Mouse (Mus musculus) cerebellum, adult 11-12 months (tissue): ENCODE results near the gene Nmur1.
A peak's percentile ranks its signal among the peaks of the same experiment; 100 is the strongest.
"Not testable (repeated sequence)": the region's sequence is repeated elsewhere in the genome, so short reads cannot be mapped to it uniquely, and the experiment has no call there.

Experiments used
- DNase-seq: peaks from one replicate; pipeline ENCODE4 v3.0.0; 2022

The Nmur1 gene

DNA sequence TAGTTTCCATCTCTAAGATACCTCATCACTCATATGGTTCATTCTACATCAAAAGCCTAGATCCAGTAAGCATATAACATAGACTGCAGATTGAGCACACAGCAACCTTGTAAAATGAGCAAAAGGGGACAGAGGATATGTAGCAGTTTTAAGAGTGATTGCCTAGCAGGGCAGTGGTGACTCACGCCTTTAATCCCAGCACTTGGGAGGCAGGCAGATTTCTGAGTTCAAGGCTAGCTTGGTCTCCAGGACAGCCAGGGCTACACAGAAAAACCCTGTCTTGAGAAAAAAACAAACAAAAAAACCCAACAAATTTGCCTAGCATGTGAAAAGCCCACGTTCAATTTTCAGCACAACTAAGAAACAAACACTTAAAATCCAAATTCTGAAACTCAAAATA lies 71.8 kb downstream of the Nmur1 start:
- no peak for DNase-seq

DNA sequence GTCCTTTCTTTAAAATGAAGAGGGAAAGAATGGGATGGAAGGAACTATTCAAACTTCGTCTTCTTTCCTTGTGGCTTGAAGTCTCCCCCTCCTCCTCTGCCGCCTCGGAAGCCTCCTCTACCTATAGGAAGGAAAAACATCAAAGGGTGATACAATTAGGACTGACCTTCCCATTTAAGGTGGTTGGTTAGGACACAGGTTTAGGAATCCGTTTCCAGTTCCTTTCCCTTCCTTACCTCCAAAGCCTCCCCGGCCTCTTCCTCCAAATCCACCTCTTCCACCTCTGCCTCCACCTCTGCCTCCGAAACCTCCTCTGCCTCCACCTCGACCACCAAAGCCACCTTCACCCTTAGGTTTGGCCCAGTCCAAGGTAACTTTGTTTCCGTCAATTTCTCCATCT lies 75.5 kb downstream of the Nmur1 start:
- no peak for DNase-seq

DNA sequence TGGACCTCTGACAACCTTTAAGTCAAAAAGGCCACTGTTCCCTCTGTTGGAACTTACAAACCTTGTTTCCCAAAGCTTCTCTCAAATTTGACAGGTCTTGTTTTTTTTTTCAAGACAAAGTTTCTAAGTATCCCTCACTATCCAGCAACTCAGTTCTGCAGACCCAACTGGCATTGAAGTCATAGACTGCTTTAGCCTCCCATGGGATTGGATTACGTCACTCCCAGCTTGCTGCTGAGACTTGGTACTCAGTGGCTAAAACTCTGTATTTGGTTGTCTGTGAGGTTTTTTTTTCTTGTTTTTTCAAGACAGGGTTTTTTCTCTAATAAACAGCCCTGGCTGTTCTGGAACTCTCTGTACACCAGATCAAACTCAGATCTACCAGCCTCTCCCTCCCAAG lies 76.3 kb downstream of the Nmur1 start:
- DNase-seq = no peak

DNA sequence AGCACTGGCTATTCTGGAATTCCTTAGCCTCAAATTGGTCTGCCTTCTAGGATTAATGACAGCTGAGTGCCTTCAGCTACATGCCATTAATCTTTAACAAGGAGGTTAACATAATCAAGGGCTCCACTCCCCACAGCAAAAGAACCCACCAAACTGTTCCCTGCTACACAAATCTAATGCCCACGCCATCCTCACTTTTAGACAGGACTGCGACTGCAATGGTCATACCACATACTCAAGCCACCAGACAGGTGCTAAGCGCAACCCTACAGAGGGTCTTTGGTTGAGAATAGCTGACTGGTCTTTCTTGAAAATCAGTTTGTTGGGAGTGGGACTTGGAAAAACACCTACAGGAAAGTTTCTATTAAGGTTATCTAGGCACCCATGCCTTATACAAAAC lies 76.8 kb downstream of the Nmur1 start:
- DNase-seq = no peak

DNA sequence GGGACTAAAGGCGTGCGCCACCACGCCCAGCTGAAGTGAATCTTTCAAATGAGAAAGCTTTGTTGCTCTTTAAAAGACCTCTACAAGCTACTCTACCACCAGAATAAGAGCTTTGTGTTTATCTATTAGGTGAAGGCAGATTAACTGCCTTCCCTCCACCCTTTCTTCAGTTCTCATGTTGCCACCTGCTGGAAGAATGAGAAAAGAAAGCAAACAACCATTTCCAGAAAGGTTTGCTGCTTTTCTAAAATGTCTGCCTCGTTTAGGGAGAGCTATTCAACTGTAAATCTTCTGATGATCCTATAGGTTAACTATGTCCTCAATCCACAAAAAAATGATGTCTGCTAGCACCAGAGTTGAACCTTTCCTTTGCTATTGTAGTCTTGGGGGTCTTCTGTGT lies 77.2 kb downstream of the Nmur1 start:
- no peak for DNase-seq

DNA sequence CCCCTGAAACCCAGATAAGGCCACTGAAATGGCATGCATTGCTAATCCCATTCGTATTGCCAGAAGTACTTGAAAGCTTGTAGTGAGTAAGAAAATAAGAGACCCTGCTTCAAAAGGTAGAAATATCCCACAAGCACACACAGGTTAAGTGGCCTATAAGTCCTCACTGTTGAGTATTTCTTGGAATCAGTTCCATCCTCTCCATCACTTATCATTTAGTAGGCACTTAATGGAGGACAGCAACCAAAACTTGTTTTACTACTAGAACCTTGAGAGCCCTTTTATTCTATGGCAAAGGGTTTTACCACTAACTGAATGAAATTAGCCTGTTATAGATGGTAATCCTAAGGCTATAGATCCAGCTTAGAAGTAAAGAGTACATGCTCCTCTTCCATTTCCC lies 77.9 kb downstream of the Nmur1 start:
- DNase-seq = no peak

DNA sequence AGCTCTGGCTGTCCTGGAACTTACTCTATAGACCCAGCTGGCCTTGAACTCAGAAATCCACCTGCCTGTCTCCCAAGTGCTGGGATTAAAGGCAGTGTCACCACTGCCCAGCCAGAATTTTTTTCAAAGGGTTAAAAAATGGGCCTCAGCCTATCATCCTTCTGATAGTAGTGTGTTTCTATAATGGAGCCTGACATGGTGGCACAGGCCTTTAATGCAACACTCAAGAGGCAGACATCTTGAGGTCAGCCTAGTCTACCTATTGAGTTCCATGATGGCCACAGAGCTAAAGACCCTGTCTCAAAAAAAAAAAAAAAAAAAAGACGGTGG lies 78.3 kb downstream of the Nmur1 start:
- DNase-seq = no peak

DNA sequence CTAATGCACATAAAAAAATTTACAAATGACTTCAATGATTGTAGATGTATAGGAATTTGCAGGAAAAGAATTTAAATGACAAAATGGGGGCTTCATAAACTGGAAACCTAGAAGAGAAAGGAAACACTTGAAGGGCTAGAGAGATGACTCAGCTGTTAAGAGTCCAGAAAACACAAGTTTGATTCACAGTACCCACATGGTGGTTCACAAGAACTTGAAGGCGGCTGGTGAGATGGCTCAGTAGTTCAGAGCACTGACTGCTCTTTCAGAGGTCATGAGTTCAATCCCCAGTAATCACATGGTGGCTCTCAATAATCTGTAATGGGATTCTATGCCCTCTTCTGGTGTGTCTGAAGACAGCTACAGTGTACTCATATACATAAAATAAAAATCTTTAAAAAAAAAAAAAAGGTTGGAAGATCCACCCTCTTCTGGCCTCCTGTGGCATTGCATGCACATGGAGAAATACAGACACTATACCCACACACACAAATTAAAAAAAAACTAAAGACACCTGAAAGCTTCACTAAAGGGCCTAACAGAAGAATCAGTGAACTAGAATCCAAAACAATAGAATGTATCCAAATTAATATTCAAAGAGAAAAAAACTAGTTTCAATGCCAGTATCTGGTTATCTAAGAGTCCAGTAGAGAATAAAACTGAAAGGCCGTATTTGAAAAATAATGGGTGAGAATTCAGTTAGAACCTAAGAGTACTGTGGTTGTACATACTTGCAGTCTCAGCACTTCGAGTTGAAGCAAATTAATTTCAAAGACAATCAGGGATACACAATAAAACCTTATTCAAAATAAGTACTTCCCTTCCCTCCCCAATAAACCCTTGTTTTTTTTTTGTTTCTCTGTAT lies 78.9 kb downstream of the Nmur1 start:
- no peak for DNase-seq

DNA sequence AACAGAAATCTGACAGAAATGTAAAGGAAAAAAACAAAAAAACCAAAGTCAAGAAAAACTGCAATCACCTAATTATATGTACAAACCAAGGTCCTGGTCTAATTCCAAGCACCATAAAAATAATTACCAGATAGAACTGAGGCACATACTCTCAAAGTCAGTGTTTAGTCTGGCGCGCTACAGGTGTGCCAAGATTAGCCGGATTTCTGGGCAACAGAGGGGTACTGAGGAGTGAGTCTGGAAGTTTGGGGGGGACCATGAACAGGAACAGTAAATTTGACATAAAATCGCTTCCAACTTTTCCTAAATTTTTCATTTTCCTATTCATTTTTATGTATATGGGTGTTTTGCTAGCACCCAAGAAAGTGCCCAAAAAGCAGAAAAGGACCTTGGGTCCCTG lies 80.1 kb downstream of the Nmur1 start:
- no peak for DNase-seq

DNA sequence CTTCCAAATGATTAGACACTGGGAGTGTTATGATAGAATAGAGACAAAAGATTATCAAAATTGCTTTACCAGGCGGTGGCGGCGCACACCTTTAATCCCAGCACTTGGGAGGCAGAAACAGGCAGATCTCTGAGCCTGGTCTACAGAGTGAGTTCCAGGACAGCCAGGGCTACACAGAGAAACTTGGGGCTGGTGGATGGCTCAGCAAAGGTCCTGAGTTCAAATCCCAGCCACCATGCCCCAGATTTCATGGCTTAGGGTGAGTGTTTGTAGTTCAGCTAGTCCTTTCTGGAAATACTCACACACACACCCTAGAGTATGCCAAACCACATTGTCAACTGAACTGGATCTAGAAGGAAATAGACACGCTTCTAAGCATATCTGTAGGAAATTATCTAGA lies 81.0 kb downstream of the Nmur1 start:
- DNase-seq = no peak

DNA sequence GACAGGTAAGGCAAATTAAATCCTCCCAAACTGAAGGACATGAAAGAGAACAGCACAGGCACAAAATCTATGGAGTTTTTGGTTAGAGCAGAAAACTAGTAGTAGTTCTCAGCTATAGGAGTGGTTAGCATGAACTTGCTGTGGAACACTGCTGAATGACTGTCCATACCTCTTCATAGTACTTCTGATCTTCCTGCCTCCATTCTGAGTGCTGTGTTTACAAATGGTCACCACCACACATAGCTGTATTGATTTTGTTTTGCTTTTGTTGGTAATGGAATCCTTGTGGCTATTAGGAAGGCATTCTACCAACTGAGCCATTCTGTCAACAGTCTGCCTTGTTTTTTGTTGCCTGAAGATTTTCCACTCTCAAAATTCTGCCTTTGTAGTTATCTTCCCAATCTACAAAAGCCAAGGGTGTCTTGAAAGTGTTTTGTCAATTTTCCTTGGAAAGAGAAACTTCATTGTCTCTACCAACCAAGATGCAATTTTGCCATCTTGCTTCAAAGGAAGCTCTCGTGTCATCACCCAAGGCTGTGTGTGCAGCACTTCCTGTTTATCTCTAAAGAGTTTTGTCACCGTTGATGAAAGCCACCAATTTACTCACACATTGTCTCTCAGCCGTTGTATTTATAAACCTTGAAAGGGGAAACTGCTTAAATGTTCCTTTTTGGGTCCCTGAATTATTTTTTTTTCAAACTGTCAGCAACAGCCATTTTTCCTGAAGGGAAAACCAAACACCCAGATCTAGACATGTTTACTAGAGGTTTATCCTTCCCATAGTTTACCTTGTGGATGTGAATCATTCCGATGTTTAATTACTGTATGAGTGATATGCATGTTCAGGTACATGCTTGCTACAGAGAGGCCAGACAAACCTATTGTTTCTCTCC lies 81.8 kb downstream of the Nmur1 start:
- DNase-seq = no peak

DNA sequence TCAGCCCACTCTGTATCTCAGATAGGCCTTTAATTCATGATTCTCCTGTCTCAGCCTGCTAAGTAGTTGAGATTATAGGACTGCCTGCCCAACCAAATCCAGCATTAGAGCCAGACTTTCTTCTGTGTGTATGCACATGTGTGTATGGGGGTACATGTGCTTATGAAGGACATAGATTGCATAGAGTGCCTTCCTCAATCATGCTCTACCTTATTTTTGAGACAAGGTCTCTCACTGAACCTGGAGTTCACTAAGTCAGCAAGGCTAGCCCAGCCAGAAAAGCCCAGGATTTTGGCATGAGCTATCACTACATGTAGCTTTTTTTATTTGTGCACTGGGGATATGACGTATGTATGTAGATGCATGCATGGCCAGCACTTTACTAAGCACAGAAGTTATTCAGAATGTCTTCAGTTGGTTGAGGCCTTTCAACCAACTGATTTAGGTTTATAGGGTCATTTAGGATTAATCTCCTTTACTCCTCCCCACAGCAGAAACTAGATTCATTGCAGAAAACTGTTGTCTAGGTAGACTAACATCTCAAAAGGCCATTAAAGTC lies 82.9 kb downstream of the Nmur1 start:
- no peak for DNase-seq

DNA sequence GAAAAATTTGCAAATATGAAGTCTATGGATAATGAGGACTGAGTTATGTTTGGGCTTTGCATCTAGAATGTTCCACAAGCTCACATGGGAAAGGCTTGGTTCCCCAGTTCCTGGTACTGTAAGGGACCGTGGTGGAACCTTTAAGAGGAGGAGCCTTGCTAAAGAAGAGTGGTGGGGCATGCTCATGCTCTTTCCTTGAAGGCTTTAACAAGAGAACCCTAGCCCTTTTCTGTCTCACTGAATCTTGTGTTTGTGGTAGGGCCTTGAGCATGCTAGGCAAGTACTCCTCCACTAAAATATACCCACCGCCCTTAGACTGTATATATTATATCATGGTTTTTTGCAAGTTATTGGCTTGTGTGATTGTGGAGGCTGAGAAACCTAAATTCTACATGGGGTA lies 83.7 kb downstream of the Nmur1 start:
- no peak for DNase-seq

DNA sequence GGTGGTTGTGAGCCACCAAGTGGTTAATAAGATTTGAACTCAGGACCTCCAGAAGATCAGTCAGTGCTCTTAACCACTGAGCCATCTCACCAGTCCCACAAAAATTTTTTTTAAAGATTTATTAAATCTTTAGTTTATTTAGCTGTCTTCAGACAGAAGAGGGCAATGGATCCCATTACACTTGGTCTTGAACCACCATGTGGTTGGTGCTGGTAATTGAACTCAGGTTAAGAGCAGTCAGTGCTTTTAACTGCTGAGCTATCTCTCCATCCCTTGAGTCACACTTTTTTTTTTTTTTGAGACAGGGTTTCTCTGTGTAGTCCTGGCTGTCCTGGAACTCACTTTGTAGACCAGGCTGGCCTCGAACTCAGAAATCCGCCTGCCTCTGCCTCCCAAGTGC lies 84.9 kb downstream of the Nmur1 start:
- DNase-seq = not testable (repeated sequence)

DNA sequence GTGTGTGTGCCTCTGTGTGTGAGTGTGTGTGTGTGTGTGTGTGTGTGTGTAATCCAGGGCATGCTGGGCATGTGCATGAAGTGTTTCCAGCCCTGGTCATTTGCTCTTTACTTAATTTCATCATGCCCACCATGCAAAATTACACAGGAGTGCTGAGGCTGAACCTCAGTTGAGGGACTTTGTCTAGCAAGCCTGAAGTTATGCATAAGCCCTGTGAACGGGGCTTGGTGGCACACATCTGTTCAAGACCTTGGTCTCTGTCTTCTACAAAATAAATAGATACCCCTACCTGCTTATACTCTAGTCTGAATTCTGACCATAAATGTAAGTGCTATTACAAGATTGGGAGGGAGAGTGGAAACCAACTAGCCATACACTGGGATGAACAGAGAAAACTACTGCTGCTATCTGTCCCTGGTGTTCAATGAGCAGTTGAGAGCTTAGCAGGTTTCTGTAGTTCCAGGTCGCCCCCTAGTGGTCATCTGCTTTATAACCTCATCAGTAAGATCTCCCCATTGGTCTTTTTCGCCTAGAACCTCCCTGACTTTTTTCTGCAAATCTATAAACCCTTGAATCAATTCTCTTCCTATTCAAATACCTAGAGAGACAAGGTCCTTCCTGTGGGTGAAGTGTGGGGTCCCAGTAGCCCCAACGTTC lies 86.7 kb downstream of the Nmur1 start:
- DNase-seq = peak; percentile 71

DNA sequence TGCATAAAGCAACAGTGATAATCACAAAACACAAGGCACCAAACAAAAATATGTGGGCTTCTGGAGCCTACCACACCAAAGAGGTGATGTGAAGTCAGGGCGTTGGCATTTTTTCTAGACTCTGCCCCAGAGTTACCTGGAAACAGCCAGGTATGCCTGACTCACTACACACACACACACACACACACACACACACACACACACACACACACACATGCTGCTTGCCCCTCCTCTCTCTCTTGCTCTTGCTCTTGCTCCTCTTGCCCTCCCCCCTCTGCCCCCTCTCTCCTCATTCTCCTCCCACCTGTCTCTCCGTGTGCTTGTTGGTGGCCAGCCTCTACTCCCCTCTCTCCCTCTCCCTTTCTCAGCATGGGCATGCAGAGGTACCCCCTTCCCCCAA lies 89.7 kb downstream of the Nmur1 start:
- DNase-seq = no peak
